Mouse (Mus musculus) R1 (cell line): Measurements from ENCODE around the gene A130010J15Rik.

Experiments
- DNase-seq: peaks from one replicate; pipeline ENCODE4 v3.0.0-alpha.2; 2018; ENCODE audit warnings: low read depth, low spot score

The A130010J15Rik gene

GRCm38 (mm10) chr1:193167746-193168145 lies at the start of gene A130010J15Rik:
Gene A130010J15Rik, plus strand, starts transcription at chr1:193168046.
- DNase-seq, result no peak

- no peak for DNase-seq
Observed at GRCm38 (mm10) chr1:193122793-193123192, 45.1 kb upstream of the A130010J15Rik start.

GRCm38 (mm10) chr1:193123290-193123689 lies 44.6 kb upstream of the A130010J15Rik start:
- no peak for DNase-seq

- DNase-seq, result no peak
Observed at GRCm38 (mm10) chr1:193125835-193126234, 42.0 kb upstream of the A130010J15Rik start.

- no peak for DNase-seq
Observed at GRCm38 (mm10) chr1:193128055-193128454, 39.8 kb upstream of the A130010J15Rik start.

- no peak for DNase-seq
Observed at GRCm38 (mm10) chr1:193129321-193129720, 38.5 kb upstream of the A130010J15Rik start.

GRCm38 (mm10) chr1:193129786-193130455 lies 37.9 kb upstream of the A130010J15Rik start, which contains the start of gene Diexf:
Gene Diexf, minus strand, starts transcription at chr1:193130272.
- peak; percentile 98 for DNase-seq

GRCm38 (mm10) chr1:193130456-193130825 lies 37.4 kb upstream of the A130010J15Rik start:
- DNase-seq, result no peak

- DNase-seq, result no peak
Observed at GRCm38 (mm10) chr1:193130839-193131238, 37.0 kb upstream of the A130010J15Rik start.

GRCm38 (mm10) chr1:193131311-193131948 lies 36.4 kb upstream of the A130010J15Rik start:
- no peak for DNase-seq

GRCm38 (mm10) chr1:193132385-193132784 lies 35.5 kb upstream of the A130010J15Rik start:
- DNase-seq, result no peak

- peak; percentile 65 for DNase-seq
Observed at GRCm38 (mm10) chr1:193133726-193134125, 34.1 kb upstream of the A130010J15Rik start.

GRCm38 (mm10) chr1:193138087-193138486 lies 29.8 kb upstream of the A130010J15Rik start:
- DNase-seq, result no peak

GRCm38 (mm10) chr1:193138669-193139068 lies 29.2 kb upstream of the A130010J15Rik start:
- DNase-seq, result no peak

GRCm38 (mm10) chr1:193141118-193141517 lies 26.7 kb upstream of the A130010J15Rik start:
- DNase-seq, result no peak

- DNase-seq, result no peak
Observed at GRCm38 (mm10) chr1:193142517-193143062, 25.3 kb upstream of the A130010J15Rik start.

GRCm38 (mm10) chr1:193144516-193144915 lies 23.3 kb upstream of the A130010J15Rik start:
- no peak for DNase-seq

- no peak for DNase-seq
Observed at GRCm38 (mm10) chr1:193145101-193145500, 22.7 kb upstream of the A130010J15Rik start.

- DNase-seq, result no peak
Observed at GRCm38 (mm10) chr1:193146416-193146815, 21.4 kb upstream of the A130010J15Rik start.

GRCm38 (mm10) chr1:193149231-193149630 lies 18.6 kb upstream of the A130010J15Rik start:
- DNase-seq, result no peak

GRCm38 (mm10) chr1:193151134-193151533 lies 16.7 kb upstream of the A130010J15Rik start:
- no peak for DNase-seq

- peak; percentile 87 for DNase-seq
Observed at GRCm38 (mm10) chr1:193152872-193153271, 15.0 kb upstream of the A130010J15Rik start, which contains the start of gene Irf6. Gene Irf6, plus strand, starts transcription at chr1:193153111.

GRCm38 (mm10) chr1:193153561-193153960 lies 14.3 kb upstream of the A130010J15Rik start:
- no peak for DNase-seq
